Mouse (Mus musculus) left cerebral cortex, postnatal 25 days (tissue): ENCODE data around the gene Prkcsh. TPM values are rescaled to one million over a fixed set of nuclear protein-coding genes. Genes with fewer than 3 reads are reported as not detected.

Experiments used
- DNase-seq, 2 experiments: peaks; one replicate each; pipeline ENCODE4 v3.0.0; 2022; ENCODE audit warnings: low spot score in 2 of 2, mixed read lengths in 1 of 2
- intact Hi-C: fragments of 180-260 bp; cut with DNase I; formaldehyde crosslinking; loops from one replicate; pipeline ENCODE4 v1.15.1; 2025
- total RNA-seq, 2 experiments: library from RNA; stranded (reverse); gene quantifications; 2 replicates each; pipeline ENCODE4 v1.2.3; 2021

Prkcsh gene
- total RNA-seq = 10 to 100 TPM; 97.0 to 98.1 TPM

GRCm38 (mm10) chr9:22002194-22003162 lies at the start of gene Prkcsh, which contains the start of gene Ccdc151:
Gene Prkcsh, plus strand, starts transcription at chr9:22002806.
Gene Ccdc151, minus strand, starts transcription at chr9:22002634.
- DNase-seq = peak; percentile 100
- intact Hi-C loops = loop anchor here (2.0 kb wide), 1 partner anchor 46 kb away; no protein-coding TSS in a partner anchor

GRCm38 (mm10) chr9:21953600-21953999 lies 49.0 kb upstream of the Prkcsh start:
- intact Hi-C loops = loop anchor here (2.0 kb wide), 1 partner anchor 15 kb away; no protein-coding TSS in a partner anchor

GRCm38 (mm10) chr9:21954635-21955034 lies 48.0 kb upstream of the Prkcsh start:
- no peak for DNase-seq
- intact Hi-C loops = no loop called here

More at GRCm38 (mm10) chr9:21953600-21953999, 49.0 kb upstream of the Prkcsh start:
- peak; percentile 71 to 91 for DNase-seq

GRCm38 (mm10) chr9:21955225-21955569 lies 47.4 kb upstream of the Prkcsh start:
- intact Hi-C loops = no loop called here
- no peak for DNase-seq

- peak; percentile 100 for DNase-seq
- intact Hi-C loops = loop anchor here (2.0 kb wide), 1 partner anchor 47 kb away; the partner anchor contains the start of genes Ccdc151 and Prkcsh
These were observed 46.9 kb upstream of the Prkcsh start, which contains the start of gene Swsap1 for GRCm38 (mm10) chr9:21955570-21956281. Gene Swsap1, plus strand, starts transcription at chr9:21955755.

- intact Hi-C loops = no loop called here
- no peak for DNase-seq
These were observed 44.2 kb upstream of the Prkcsh start for GRCm38 (mm10) chr9:21958372-21958771.

GRCm38 (mm10) chr9:21959244-21959643 lies 43.4 kb upstream of the Prkcsh start:
- intact Hi-C loops = no loop called here

GRCm38 (mm10) chr9:21960135-21960534 lies 42.5 kb upstream of the Prkcsh start:
- DNase-seq = no peak
- intact Hi-C loops = loop anchor here (5.0 kb wide), 1 partner anchor 92 kb away; the partner anchor contains the start of gene Elavl3

More at GRCm38 (mm10) chr9:21959244-21959643, 43.4 kb upstream of the Prkcsh start:
- DNase-seq = no peak

GRCm38 (mm10) chr9:21960558-21961208 lies 41.9 kb upstream of the Prkcsh start:
- intact Hi-C loops = loop anchor here (5.0 kb wide), 1 partner anchor 92 kb away; the partner anchor contains the start of gene Elavl3

GRCm38 (mm10) chr9:21961366-21961980 lies 41.1 kb upstream of the Prkcsh start:
- DNase-seq = no peak
- intact Hi-C loops = loop anchor here (5.0 kb wide), 1 partner anchor 91 kb away; the partner anchor contains the start of gene Elavl3

More at GRCm38 (mm10) chr9:21960558-21961208, 41.9 kb upstream of the Prkcsh start:
- DNase-seq = no peak

- DNase-seq = no peak
- intact Hi-C loops = loop anchor here (5.0 kb wide), 1 partner anchor 90 kb away; the partner anchor contains the start of gene Elavl3
These were observed 40.6 kb upstream of the Prkcsh start for GRCm38 (mm10) chr9:21962010-21962409.

- DNase-seq = peak; percentile 71 to 80
- intact Hi-C loops = loop anchor here (5.0 kb wide), 1 partner anchor 90 kb away; the partner anchor contains the start of gene Elavl3
These were observed 40.1 kb upstream of the Prkcsh start for GRCm38 (mm10) chr9:21962416-21963059.

- DNase-seq = no peak
- intact Hi-C loops = loop anchor here (5.0 kb wide), 1 partner anchor 89 kb away; the partner anchor contains the start of gene Elavl3
These were observed 39.2 kb upstream of the Prkcsh start, which contains the start of gene Epor for GRCm38 (mm10) chr9:21963417-21963816. Gene Epor, minus strand, starts transcription at chr9:21963506.

GRCm38 (mm10) chr9:21968883-21969282 lies 33.7 kb upstream of the Prkcsh start:
- no peak for DNase-seq
- intact Hi-C loops = no loop called here

- DNase-seq = no peak
- intact Hi-C loops = no loop called here
These were observed 33.3 kb upstream of the Prkcsh start for GRCm38 (mm10) chr9:21969304-21969703.

GRCm38 (mm10) chr9:21976626-21977175 lies 25.9 kb upstream of the Prkcsh start:
- intact Hi-C loops = loop anchor here (5.0 kb wide), 1 partner anchor 166 kb away; no protein-coding TSS in a partner anchor
- DNase-seq = no peak

- intact Hi-C loops = loop anchor here (5.0 kb wide), 1 partner anchor 165 kb away; no protein-coding TSS in a partner anchor
- no peak for DNase-seq
These were observed 25.3 kb upstream of the Prkcsh start for GRCm38 (mm10) chr9:21977331-21977730.
